8 mouse cellular contexts compared by ENCODE assay signal in the genomic region with DNA sequence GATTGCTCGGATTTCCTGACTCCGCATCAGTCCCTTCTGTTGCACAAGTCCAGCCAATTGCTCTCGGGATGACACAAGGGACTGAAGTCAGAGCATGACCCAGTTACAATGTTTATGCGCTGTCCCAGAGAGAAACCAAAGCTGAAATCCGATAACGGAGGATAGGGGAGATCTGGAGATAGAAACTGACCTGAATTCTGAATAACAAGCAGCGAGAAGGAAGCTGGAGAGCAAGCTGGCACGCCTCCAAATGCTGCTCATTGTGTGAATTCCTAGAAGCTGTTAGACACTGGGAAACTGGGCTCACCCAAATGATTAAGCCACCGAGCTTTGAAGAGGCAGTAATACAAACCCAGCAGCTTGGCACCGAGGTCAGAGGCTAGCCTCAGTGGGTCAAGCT. TPM values are rescaled to one million over a fixed set of nuclear protein-coding genes. Genes with fewer than 3 reads are reported as not detected.
DNase-seq lines count a peak whose midpoint lies in the region; ATAC-seq and TF ChIP-seq lines count a peak whose summit lies in the region.

No protein-coding gene starts in this region.

- no peaks in the 10 kb centered on the region for H3K27me3 ChIP-seq in intestine, embryonic 14.5 days (replicated peaks; ENCODE audit: control insufficient read depth, insufficient read depth, low read length)
- no peaks in the 10 kb centered on the region for H3K27me3 ChIP-seq in midbrain, postnatal 0 days (ENCODE audit: insufficient read depth, low read length)

- intact Hi-C loops in gastrocnemius, adult 2 months (cut with DNase I) = no loop called here

- ATAC-seq in intestine, embryonic 14.5 days (replicated peaks; ENCODE audit: low FRiP score, low TSS enrichment, low read depth) = no peak
- ATAC-seq in midbrain, postnatal 0 days (ENCODE audit: low FRiP score) = no peak
- ATAC-seq in megakaryocyte progenitor cell, adult 5-6 weeks (replicated peaks; ENCODE audit: poor library complexity) = no peak

- H3K9ac ChIP-seq in intestine, embryonic 14.5 days (ENCODE audit: low read length) = no peak overlapping the region
- no peak overlapping the region for H3K9ac ChIP-seq in midbrain, postnatal 0 days (replicated peaks; ENCODE audit: low read length, poor library complexity, severe bottlenecking)

- no peak for TF ChIP-seq CTCF in gastrocnemius, adult 2 months (IDR thresholded peaks at IDR 0.05)
- no peak for TF ChIP-seq CTCF in midbrain, postnatal 0 days (IDR thresholded peaks at IDR 0.05)

- no peaks in the 10 kb centered on the region for H3K9me3 ChIP-seq in intestine, embryonic 14.5 days (ENCODE audit: control insufficient read depth, low read length)
- no peaks in the 10 kb centered on the region for H3K9me3 ChIP-seq in midbrain, postnatal 0 days (ENCODE audit: low read length)

- no peak overlapping the region; the same call in 1 of the 2 replicates for H3K4me2 ChIP-seq in intestine, embryonic 14.5 days (ENCODE audit: low read length)
- H3K4me2 ChIP-seq in midbrain, postnatal 0 days (ENCODE audit: low read depth, low read length, poor library complexity, severe bottlenecking) = no peak overlapping the region

- WGBS in intestine, embryonic 14.5 days = 38% methylated on average over 10 of the region's 10 CpGs
- WGBS in midbrain, postnatal 0 days = 28% methylated on average over 10 of the region's 10 CpGs

- H3K36me3 ChIP-seq in intestine, embryonic 14.5 days (ENCODE audit: control insufficient read depth, insufficient read depth, low read length) = no peaks in the 10 kb centered on the region
- H3K36me3 ChIP-seq in midbrain, postnatal 0 days (ENCODE audit: insufficient read depth, low read length) = no peaks in the 10 kb centered on the region

- no peaks in the 10 kb centered on the region for H3K4me1 ChIP-seq in intestine, embryonic 14.5 days (replicated peaks; ENCODE audit: control insufficient read depth, insufficient read depth, low read length)
- H3K4me1 ChIP-seq in midbrain, postnatal 0 days (ENCODE audit: insufficient read depth, low read length) = no peaks in the 10 kb centered on the region

- peak overlapping the region; percentile 59 for H3K27ac ChIP-seq in gastrocnemius, adult 2 months
- H3K27ac ChIP-seq in intestine, embryonic 14.5 days (ENCODE audit: low read depth) = no peak overlapping the region
- no peak overlapping the region for H3K27ac ChIP-seq in midbrain, postnatal 0 days (ENCODE audit: low read depth, low read length)

- peak; percentile 21 for DNase-seq in adipocyte (ENCODE audit: low spot score)
- DNase-seq in cerebellum, adult 11-12 months = peak; percentile 10
- peak; percentile 65 for DNase-seq in gastrocnemius, adult 2 months
- peak; percentile 73 for DNase-seq in intestine, embryonic 14.5 days (ENCODE audit: low spot score)
- DNase-seq in layer of hippocampus, postnatal 36 days = peak; percentile 18 to 25
- DNase-seq in midbrain, postnatal 0 days (ENCODE audit: low spot score) = peak; percentile 77
- DNase-seq in urinary bladder, postnatal 10 days (ENCODE audit: low spot score) = peak; percentile 24

- H3K4me3 ChIP-seq in gastrocnemius, adult 2 months = peak overlapping the region; percentile 19
- H3K4me3 ChIP-seq in intestine, embryonic 14.5 days (ENCODE audit: low read depth, low read length) = no peak overlapping the region
- H3K4me3 ChIP-seq in midbrain, postnatal 0 days (ENCODE audit: low read depth, low read length) = no peak overlapping the region

RNA-seq across cellular contexts. Expression of a gene that starts 31.5 kb away (rescaled TPM):
- 1 to 10 TPM; 6.1 to 6.2 TPM for total RNA-seq in gastrocnemius, adult 2 months (2021)
- polyA plus RNA-seq in intestine, embryonic 14.5 days (2014; fragmentation: Nextera tagmentation; extraction: Ambion mirVana) = 23.3 and 27.5 TPM in 2 replicates
- 10 to 100 TPM; 13.6 to 14.6 TPM for total RNA-seq in layer of hippocampus, postnatal 36 days (2021)
- 54.3 and 57.8 TPM in 2 replicates for total RNA-seq in midbrain, postnatal 0 days (2014; rRNA removed)
- polyA plus RNA-seq in midbrain, postnatal 0 days (2015; fragmentation: Nextera tagmentation; extraction: Ambion mirVana) = 45.4 and 57.2 TPM in 2 replicates
- total RNA-seq in megakaryocyte progenitor cell, adult 5-6 weeks (2015) = 3.7 and 8.2 TPM in 2 replicates
- 3.8 and 8.4 TPM in 2 replicates for total RNA-seq in megakaryocyte progenitor cell, adult 5-6 weeks (2017)

Comparison
In these comparisons a context has a peak if more than half of its experiments do, and no peak if none do; other contexts are left out.
1. DNase-seq: peak in every context shown above with its lines; median percentile 77 in midbrain, postnatal 0 days; 73 in intestine, embryonic 14.5 days; 65 in gastrocnemius, adult 2 months; 24 in urinary bladder, postnatal 10 days; 22 in layer of hippocampus, postnatal 36 days; 21 in adipocyte; 10 in cerebellum, adult 11-12 months.